Mouse (Mus musculus): Measurements from ENCODE around the gene 1700001O22Rik.

1700001O22Rik gene

DNA sequence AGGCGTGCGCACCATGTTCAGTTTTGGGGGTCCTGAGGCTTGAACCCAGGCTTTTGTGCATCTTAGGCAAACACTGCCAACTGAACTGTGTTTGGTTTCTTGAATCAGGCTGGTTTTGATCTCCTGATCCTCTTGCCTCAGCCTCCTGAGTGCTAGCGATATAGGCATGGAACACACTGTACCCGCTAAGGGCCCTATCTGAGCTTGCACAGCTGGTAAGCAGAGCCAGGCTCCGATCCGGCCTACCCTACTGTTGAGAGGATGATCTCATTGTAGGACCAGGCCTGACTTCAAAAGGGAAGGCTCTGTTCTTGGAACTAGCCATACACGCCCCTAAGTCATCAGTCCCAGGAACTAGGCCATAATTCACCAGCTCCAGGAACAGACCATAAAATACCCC, 7.1 kb upstream of the 1700001O22Rik start:
- no peak for DNase-seq

GRCm38 (mm10) chr2:30809503-30809902, 6.0 kb upstream of the 1700001O22Rik start:
- no peak for DNase-seq

DNA sequence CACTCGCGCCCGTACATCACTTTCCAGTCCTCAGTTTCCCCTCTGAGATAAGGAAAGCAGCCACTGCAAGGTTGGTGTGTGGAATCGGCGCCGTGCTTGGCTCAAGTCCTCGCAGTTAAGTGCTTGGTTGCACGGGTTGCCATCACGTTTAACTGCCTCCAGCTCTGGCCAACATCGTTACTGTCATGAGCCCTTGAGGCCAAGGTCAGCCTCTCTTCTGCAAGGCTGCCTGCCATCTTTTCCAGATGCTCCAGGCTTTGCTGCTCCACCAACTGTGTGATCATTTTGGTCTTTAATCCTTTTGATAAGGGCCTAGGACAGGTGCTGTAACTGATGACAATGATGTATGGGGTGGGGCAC, 4.8 kb upstream of the 1700001O22Rik start:
- no peak for DNase-seq

- peak; percentile 98 for DNase-seq
Measured at GRCm38 (mm10) chr2:30807648-30808295, 4.3 kb upstream of the 1700001O22Rik start, which contains the start of gene Ntmt1. TSS of gene Ntmt1 (plus strand) at chr2:30807826.

- DNase-seq: no peak
Measured at GRCm38 (mm10) chr2:30807147-30807647, 3.7 kb upstream of the 1700001O22Rik start.

DNA sequence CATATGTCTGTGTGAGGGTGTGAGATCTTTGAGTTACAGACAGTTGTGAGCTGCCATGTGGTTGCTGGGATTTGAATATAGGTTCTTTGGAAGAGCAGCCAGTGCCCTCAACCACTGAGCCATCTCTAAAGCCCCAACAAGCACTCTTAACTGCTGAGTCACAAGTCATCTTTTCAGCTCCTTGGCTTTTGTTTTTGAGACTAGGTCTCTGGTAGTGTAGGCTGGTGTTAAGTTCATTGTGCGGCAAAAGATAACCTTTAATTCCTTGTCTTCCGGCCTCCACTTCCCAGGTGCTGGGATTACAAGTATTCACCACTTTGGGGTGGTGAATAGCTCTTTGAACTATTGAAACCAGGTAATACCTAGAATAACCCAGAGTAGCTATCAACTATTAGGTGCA, 2.5 kb upstream of the 1700001O22Rik start:
- no peak for DNase-seq

DNA sequence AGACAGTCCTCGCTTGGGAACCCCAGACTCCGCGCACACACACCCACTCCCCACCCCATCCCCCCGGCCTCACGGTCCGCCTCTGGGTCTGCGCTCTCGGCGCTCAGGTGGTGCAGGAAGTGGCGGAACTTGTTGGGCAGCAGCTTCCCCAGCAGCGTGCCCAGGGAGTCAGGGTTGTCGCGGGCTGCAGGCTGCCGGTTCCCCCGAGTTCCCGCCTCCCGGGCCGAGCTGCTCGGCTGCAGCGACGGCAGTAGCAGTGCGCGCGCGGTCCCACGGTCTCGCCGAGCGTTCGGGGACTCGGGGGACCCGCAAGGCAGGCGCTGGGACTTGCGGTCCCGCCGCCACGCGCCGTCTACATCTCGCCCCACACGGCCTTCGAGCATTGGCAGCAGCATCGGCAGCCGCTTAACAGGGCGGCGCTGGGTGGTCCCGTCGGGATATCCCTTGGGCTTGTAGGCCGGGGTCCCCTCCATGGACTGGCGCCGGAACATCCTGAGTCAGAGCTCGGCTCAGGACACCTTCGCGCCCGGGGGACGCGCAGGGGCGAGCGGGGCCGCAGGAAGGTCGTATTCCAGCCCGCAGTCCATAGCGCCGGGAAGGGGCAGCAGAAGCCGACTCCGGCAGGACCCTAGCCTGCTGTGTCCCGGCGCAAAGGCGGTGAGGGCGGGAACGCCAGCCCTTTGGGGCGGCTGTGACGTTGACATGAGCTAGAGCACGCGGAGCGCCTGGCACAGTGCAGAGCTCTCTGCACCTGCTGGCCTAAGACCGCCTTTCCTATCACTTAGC, 2.2 kb downstream of the 1700001O22Rik start:
- peak; percentile 45 for DNase-seq

DNA sequence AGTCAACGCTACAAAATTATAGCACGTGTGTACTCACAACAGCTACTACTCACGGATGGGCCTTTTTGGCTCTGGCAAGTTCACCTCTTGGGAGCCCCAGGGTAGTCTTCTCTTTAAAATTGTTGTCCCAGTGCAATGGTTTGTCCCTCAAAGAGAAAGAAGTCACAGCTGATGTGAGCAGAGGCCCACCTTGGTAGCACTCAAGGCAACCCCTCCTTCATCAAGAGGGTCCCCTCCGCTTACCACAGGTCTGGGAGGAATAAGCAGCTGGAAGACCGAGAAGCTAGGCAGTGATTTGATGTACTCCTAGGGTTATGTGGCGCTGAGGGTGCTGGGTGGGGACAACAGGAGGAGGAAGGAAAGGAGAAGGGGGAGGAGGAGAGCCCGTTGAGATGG, 2.8 kb downstream of the 1700001O22Rik start:
- DNase-seq: no peak

DNA sequence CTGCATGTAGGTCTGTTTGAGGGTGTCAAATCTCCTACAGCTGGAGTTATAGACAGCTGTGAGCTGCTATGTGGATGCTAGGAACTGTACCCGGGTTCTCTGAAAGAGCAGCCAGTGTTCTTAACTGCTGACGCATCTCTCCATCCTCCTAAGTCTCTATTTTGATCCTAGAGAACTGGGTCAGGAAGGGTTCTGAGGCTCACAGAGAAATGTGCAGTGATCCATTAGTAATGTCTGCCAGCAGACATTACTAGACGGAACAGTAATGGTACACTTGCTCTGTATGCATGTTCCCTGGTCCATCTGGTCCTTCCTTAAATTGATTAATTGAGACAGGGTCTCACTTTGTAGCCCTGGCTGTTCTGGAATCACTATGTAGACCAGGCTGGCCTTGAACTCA, 4.0 kb downstream of the 1700001O22Rik start:
- no peak for DNase-seq

GRCm38 (mm10) chr2:30796382-30796781, 7.1 kb downstream of the 1700001O22Rik start:
- peak; percentile 79 for DNase-seq

DNA sequence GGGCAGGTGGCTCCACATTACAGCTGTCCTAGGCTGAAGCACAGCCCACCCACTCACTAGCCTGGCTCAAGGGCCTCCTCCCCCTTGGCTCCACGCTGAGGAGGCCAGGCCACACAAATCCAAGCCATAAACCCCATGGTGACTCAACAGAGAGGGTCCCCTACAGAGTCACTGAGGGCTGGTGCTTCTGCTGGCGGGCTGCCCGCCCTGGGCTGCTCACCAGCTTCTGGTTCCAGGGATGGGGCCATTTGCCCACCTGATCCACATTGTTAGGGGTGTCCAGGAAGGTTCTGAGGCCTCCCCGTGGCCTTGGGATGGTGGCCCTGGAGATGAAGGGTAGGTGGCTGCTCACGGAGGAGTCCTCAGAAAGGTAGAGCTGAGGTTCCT, 7.6 kb downstream of the 1700001O22Rik start:
- DNase-seq: no peak

DNA sequence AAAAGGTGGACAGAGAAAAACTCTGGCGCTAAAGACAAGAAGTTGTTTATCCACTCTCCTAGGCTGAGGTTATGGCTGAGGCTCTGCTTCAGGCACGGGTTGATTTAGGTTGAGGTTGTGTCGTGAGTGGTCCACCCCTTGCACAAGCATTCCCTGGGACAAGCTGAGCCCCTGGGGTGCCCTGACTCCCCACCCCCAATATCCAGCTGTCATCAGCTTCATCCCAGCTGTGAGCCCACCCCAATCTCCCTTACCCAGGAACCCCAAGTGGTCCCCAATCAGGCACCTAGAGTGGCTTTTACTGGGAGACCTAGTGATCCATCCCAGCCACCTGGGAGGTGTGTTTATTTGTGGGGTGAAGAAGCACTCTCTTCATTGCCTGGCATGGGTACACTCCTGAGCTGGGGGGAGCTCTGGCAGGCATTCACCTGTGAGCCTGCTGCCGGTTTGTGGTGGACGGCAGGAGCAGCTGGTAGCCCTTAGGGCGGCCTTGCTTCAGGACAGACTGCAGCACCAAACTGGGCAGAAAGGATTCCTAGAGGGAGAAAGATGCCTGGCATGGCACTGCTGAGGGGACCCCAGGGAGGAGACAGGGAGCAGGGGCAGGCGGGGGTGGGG, 8.1 kb downstream of the 1700001O22Rik start:
- no peak for DNase-seq

- peak; percentile 94 for DNase-seq
Measured at GRCm38 (mm10) chr2:30794179-30795108, 9.0 kb downstream of the 1700001O22Rik start.

GRCm38 (mm10) chr2:30792061-30792460, 11.4 kb downstream of the 1700001O22Rik start:
- DNase-seq: no peak

GRCm38 (mm10) chr2:30787466-30787865, 16.0 kb downstream of the 1700001O22Rik start:
- no peak for DNase-seq

- peak; percentile 70 for DNase-seq
Measured at GRCm38 (mm10) chr2:30784078-30784994, 19.1 kb downstream of the 1700001O22Rik start.

DNA sequence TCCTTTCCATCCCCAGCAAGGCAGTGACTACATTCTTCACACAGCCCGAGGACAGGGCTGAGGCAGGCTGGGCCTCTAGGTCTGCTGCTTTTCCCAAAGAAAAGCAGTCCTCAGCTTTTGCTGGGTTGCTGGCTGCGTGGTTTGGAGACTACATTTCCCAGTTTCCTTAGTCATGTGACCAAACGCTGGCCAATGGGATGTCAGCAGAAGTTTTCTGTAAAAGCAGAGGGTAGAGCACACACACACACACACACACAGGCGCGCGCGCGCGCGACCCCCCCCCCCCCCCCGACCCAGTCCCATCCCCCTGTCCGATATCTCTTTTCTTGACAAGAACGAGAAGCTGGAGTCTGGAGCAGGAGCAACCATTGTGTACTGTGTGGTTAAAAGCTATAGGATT, 20.1 kb downstream of the 1700001O22Rik start:
- peak; percentile 49 for DNase-seq

GRCm38 (mm10) chr2:30782312-30783290, 20.9 kb downstream of the 1700001O22Rik start:
- DNase-seq: no peak

DNA sequence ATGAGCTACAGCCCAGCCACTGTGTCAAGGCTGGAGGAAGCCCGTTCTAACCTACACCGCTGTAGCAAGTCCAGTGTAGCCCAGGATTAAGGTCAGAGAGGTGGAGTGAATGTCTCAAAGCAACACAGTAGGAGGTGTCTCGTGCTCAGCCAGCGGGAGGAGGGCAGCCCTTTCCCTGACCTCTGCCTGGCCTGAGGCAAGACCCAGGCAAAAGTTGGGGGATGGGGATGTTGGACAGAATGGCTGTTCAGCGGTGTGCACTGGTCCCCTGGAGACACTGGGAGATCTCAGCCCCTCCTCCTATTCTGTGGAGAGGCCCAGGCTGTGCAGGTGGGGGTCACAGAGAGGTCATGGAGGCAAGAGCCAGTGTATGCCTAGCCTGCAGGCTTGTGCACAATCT, 24.2 kb downstream of the 1700001O22Rik start:
- DNase-seq: no peak

DNA sequence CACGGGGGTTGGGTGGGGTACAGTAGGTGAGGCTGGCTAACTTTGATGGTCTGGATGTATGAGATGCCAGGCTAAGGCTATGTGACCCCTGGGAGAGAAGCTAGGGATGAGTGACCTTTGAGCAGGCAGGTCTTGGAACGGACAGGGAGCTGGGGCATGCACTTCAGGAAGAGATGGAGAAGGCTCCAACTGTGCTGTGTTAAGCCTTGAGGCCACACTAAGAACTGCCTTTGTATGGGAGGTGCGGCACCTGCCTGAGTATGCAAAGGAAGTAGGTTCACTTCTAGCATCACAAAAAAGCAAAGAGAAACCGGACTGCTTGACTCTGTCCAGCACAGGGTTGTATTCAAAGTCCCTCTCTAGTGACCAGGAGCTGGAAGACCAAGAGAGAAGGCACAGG, 25.2 kb downstream of the 1700001O22Rik start:
- DNase-seq: no peak
